Mouse (Mus musculus) cerebellum, adult 8-10 months (tissue): Measurements from ENCODE around the gene Tmprss2.
A peak's percentile ranks its signal among the peaks of the same experiment; 100 is the strongest.
"Not testable (repeated sequence)": the region's sequence is repeated elsewhere in the genome, so short reads cannot be mapped to it uniquely, and the experiment has no call there.

Experiments
- DNase-seq: peaks from one replicate; pipeline ENCODE4 v3.0.0; 2022

Tmprss2 gene

GRCm38 (mm10) chr16:97582876-97583275 is 28.1 kb downstream of the Tmprss2 start:
- DNase-seq: not testable (repeated sequence)

DNA sequence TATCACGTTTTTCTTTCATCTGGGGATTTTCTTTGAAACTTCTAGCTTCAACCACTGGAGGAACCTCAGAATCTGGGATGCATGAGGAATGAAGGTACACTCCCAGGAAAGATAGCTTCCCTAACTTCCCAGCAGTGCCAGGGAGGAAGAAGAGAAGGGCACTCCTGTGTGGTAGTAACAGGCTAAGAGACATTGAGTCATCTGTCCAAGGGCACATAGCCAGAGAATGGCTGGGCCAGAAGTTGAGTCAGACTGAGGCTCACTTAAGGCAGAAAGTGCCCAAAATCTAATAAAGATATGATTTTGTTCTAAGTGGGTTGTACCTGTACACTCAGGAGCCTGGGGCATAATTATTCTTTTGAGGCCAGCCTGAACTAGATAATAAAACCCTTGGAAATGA is 41.6 kb downstream of the Tmprss2 start:
- no peak for DNase-seq

DNA sequence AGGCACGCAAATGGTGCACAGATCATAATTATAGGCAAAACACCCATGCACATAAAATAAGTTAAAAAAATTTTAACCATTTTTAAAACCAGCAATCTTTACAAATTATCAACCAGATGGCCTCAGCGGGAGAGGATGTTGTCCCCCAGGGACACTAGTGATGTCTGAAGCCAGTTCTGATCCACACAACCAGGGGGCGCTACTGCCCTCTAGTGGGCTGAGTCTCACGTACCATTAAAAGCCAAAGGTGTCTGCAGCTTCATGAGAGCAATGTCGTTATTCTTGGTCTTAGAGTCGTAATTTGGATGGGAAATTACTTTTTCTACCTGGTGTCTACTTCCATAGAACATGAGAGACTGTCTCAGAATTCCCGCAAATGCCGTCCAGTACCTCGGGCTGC is 42.3 kb downstream of the Tmprss2 start:
- peak; percentile 10 for DNase-seq

- no peak for DNase-seq
Measured at GRCm38 (mm10) chr16:97544340-97544739, 66.7 kb downstream of the Tmprss2 start.

GRCm38 (mm10) chr16:97536859-97537258 is 74.1 kb downstream of the Tmprss2 start:
- DNase-seq: no peak

DNA sequence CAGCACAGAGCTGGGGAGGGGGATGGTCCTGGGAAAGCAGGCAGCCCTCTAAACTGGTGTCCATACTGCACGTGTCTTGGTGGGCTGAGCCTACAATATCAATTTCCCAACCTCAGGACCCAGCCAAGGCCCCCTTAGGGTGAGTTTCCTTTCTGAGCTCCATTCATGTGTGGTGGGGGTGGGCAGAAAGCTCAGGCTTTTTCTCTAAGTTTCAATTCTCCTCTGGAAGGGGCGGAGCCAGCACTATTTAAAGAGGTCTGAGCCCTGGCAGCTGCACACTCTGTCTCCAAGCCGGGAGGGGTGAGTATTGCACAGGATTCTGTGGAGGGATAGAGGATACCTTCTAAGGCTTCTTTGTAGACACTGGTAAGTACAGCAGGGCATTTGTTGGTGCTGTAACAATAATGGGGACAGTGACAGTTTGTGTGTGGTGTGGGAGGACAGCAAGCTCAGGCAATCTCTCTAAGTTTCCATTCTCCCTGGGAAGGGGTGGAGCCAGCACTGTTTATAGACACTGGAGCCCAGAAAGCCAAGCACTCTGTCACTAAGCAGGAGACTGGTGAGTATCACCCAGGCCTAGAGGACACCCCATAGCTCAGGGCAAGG is 75.1 kb downstream of the Tmprss2 start:
- DNase-seq: no peak

GRCm38 (mm10) chr16:97534876-97535461 is 76.0 kb downstream of the Tmprss2 start:
- peak; percentile 19 for DNase-seq

GRCm38 (mm10) chr16:97534448-97534847 is 76.5 kb downstream of the Tmprss2 start:
- no peak for DNase-seq

- no peak for DNase-seq
Measured at GRCm38 (mm10) chr16:97533751-97534150, 77.2 kb downstream of the Tmprss2 start.

DNA sequence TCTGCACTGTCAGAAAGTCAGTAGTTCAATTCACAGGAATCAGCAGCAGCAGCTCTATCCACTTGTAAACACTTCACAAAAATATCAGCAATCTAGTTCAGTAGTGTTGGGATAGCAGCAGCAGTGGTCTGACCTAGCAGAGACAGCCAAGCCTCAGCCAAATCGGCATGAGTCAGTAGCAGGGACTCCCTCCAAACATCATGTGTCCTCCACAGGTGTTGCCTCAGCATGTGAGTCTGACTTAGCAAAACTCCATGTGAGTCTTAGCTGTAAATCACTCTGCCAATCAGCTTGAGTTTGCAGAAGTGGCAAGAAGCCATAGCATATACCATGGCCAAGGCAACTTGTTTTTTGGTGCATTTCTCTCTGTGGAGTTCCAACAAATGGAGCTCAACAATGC is 77.9 kb downstream of the Tmprss2 start:
- DNase-seq: no peak

- DNase-seq: no peak
Measured at GRCm38 (mm10) chr16:97529241-97529640, 81.8 kb downstream of the Tmprss2 start.

- peak; percentile 16 for DNase-seq
Measured at GRCm38 (mm10) chr16:97523024-97523423, 88.0 kb downstream of the Tmprss2 start.

DNA sequence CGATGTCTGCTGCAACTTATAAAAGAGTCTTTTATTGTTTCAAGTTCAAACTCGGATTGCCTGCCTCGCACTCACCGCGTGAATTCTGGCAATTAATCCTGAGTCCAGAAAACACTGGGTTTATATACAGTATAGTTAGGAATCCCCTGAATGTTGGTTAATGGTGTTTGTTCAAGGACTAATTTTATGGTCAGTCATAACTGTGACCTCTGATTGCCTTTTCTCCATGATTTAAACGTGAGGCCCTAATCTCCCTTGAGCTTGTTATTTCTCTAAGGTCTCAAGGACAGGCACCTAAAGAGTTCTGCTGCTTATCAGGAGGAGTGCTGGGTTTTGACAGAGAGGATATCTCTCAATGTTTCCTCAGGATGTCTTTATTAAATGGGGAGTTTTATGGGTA is 89.0 kb downstream of the Tmprss2 start:
- no peak for DNase-seq

GRCm38 (mm10) chr16:97516341-97516740 is 94.7 kb downstream of the Tmprss2 start:
- DNase-seq: no peak
